Mouse (Mus musculus) neutrophil, adult 65 days (primary cell): ENCODE data around the gene Olfr17. TPM values are rescaled to one million over a fixed set of nuclear protein-coding genes. Genes with fewer than 3 reads are reported as not detected.

ENCODE experiments used
- total RNA-seq: library from RNA; stranded (reverse); gene quantifications from 2 replicates; pipeline ENCODE4 v1.2.4, GENCODE M21; 2023

Olfr17 gene
- total RNA-seq = not detected in 2 replicates

GRCm38 (mm10) chr7:107092920-107093319 lies at the start of gene Olfr17:
Gene Olfr17 (plus strand): TSS chr7:107093220.

GRCm38 (mm10) chr7:107070681-107071080 lies 22.3 kb upstream of the Olfr17 start, which contains the start of gene Olfr714:
Gene Olfr714 (plus strand): TSS chr7:107070981.

GRCm38 (mm10) chr7:107110269-107110668 lies 17.2 kb downstream of the Olfr17 start, which contains the start of gene Olfr715b:
Gene Olfr715b (minus strand): TSS chr7:107110369.

GRCm38 (mm10) chr7:107130983-107131382 lies 38.0 kb downstream of the Olfr17 start, which contains the start of gene Olfr715:
Gene Olfr715 (minus strand): TSS chr7:107131083.

GRCm38 (mm10) chr7:107138027-107138426 lies 45.0 kb downstream of the Olfr17 start, which contains the start of gene Olfr716:
Gene Olfr716 (plus strand): TSS chr7:107138327.

Other genes with a start within 250 kb of the Olfr17 start
- not detected in 2 replicates for gene Olfr703, start 249.9 kb upstream of the Olfr17 start, total RNA-seq
- gene Olfr704, start 230.0 kb upstream of the Olfr17 start, total RNA-seq = not detected in 2 replicates
- not detected in 2 replicates for gene Olfr705, start 216.3 kb upstream of the Olfr17 start, total RNA-seq
- not detected in 2 replicates for gene Olfr706, start 205.1 kb upstream of the Olfr17 start, total RNA-seq
- not detected in 2 replicates for gene Olfr707, start 192.0 kb upstream of the Olfr17 start, total RNA-seq
- not detected in 2 replicates for gene Olfr1532-ps1, start 185.2 kb upstream of the Olfr17 start, total RNA-seq
- gene Olfr709-ps1, start 161.0 kb upstream of the Olfr17 start, total RNA-seq = 0.09 TPM in 1 of 2 replicates, not detected in the other
- gene Olfr710, start 144.9 kb upstream of the Olfr17 start, total RNA-seq = not detected in 2 replicates
- gene Olfr6, start 129.3 kb upstream of the Olfr17 start, total RNA-seq = not detected in 2 replicates
- not detected in 2 replicates for gene Olfr711, start 117.8 kb upstream of the Olfr17 start, total RNA-seq
- gene Olfr2, start 87.1 kb upstream of the Olfr17 start, total RNA-seq = not detected in 2 replicates
- not detected in 2 replicates for gene Olfr713, start 62.0 kb upstream of the Olfr17 start, total RNA-seq
- not detected in 2 replicates for gene Olfr714, start 22.2 kb upstream of the Olfr17 start, total RNA-seq
- not detected in 2 replicates for gene Olfr715b, start 17.1 kb downstream of the Olfr17 start, total RNA-seq
- not detected in 2 replicates for gene Olfr715, start 37.9 kb downstream of the Olfr17 start, total RNA-seq
- not detected in 2 replicates for gene Olfr716, start 45.1 kb downstream of the Olfr17 start, total RNA-seq
- gene Nlrp14, start 73.8 kb downstream of the Olfr17 start, total RNA-seq = not detected in 2 replicates
- not detected in 2 replicates for gene Rbmxl2, start 116.2 kb downstream of the Olfr17 start, total RNA-seq